Mouse (Mus musculus): ENCODE results near the gene Nat8f3.
"Not testable (repeated sequence)": the region's sequence is repeated elsewhere in the genome, so short reads cannot be mapped to it uniquely, and the experiment has no call there.

DNA sequence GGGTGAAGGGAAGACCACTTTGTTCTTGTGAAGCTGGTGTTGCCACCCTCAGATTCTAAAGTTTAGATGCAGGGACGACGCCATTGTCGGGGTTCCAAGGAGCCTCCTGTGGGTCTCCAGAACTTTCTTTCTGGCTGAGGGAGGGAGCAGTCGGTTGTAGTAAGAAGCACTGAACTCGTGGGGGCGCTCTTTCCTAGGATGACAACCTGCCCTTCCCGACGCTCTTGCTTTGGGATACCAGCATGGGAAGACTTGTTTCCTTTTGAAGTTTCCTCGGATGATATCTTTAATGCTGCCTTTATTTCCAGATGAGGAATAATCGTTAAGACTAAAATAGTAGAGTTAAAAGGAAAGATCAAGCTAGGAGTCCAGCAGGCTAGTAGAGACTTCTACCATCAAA is 52.4 kb downstream of the Nat8f3 start, which contains the start of gene Nat8f7:
- TF ChIP-seq GATA1, TAL1 (IDR thresholded peaks at IDR 0.05; ENCODE audit: low read length): not testable (repeated sequence)
